Mouse (Mus musculus) lung, postnatal 36 days (tissue): ENCODE measurements at regions not wholly inside any gene's neighbourhood (a gene's known extent, or its start where the extent isn't known, plus 50 kb on each side); places are given as distances from the start of the nearest gene placed in this dataset.

Experiments used
- DNase-seq: peaks from one replicate; pipeline ENCODE4 v3.0.0; 2022; ENCODE audit warnings: mixed read lengths

- no peak for DNase-seq
Observed at GRCm38 (mm10) chr5:126337884-126338283, 806.3 kb downstream of the Tmem132b start.

GRCm38 (mm10) chr5:126343570-126343969, 812.0 kb downstream of the Tmem132b start:
- DNase-seq = no peak

GRCm38 (mm10) chr5:126350936-126351335, 819.4 kb downstream of the Tmem132b start:
- no peak for DNase-seq

- DNase-seq = no peak
Observed at GRCm38 (mm10) chr5:126369436-126369835, 837.9 kb downstream of the Tmem132b start.

GRCm38 (mm10) chr5:126392306-126392705, 849.3 kb upstream of the Tmem132c start:
- DNase-seq = no peak

- no peak for DNase-seq
Observed at GRCm38 (mm10) chr5:126395331-126395730, 846.3 kb upstream of the Tmem132c start.

GRCm38 (mm10) chr5:126431748-126432147, 809.9 kb upstream of the Tmem132c start:
- DNase-seq = no peak

GRCm38 (mm10) chr5:126438696-126439095, 802.9 kb upstream of the Tmem132c start:
- DNase-seq = no peak

GRCm38 (mm10) chr5:126440516-126440915, 801.1 kb upstream of the Tmem132c start:
- no peak for DNase-seq

- DNase-seq = no peak
Observed at GRCm38 (mm10) chr5:126475761-126476160, 765.8 kb upstream of the Tmem132c start.

GRCm38 (mm10) chr5:126522076-126522475, 719.5 kb upstream of the Tmem132c start:
- no peak for DNase-seq

GRCm38 (mm10) chr5:126525863-126526262, 715.7 kb upstream of the Tmem132c start:
- DNase-seq = no peak

GRCm38 (mm10) chr5:126530806-126531527, 710.6 kb upstream of the Tmem132c start:
- no peak for DNase-seq

- no peak for DNase-seq
Observed at GRCm38 (mm10) chr5:126531528-126531894, 710.1 kb upstream of the Tmem132c start.

GRCm38 (mm10) chr5:126531975-126532374, 709.6 kb upstream of the Tmem132c start:
- DNase-seq = no peak

- DNase-seq = no peak
Observed at GRCm38 (mm10) chr5:126538072-126538471, 703.5 kb upstream of the Tmem132c start.

GRCm38 (mm10) chr5:126544261-126544976, 697.2 kb upstream of the Tmem132c start:
- no peak for DNase-seq

- DNase-seq = no peak
Observed at GRCm38 (mm10) chr5:126547841-126548240, 693.8 kb upstream of the Tmem132c start.

- no peak for DNase-seq
Observed at GRCm38 (mm10) chr5:126551676-126552075, 689.9 kb upstream of the Tmem132c start.

- no peak for DNase-seq
Observed at GRCm38 (mm10) chr5:126559011-126559410, 682.6 kb upstream of the Tmem132c start.

- DNase-seq = no peak
Observed at GRCm38 (mm10) chr5:126565817-126566216, 675.8 kb upstream of the Tmem132c start.

- no peak for DNase-seq
Observed at GRCm38 (mm10) chr5:126566226-126566625, 675.4 kb upstream of the Tmem132c start.

- no peak for DNase-seq
Observed at GRCm38 (mm10) chr5:126573766-126574165, 667.8 kb upstream of the Tmem132c start.

GRCm38 (mm10) chr5:126597786-126598330, 643.8 kb upstream of the Tmem132c start:
- DNase-seq = no peak
